Mouse (Mus musculus): ENCODE measurements around the gene Ehf.

- TF ChIP-seq POLR2A (IDR thresholded peaks at IDR 0.05; ENCODE audit: borderline replicate concordance, extremely low read depth, low read depth, low read length) (no peak), CTCF (IDR thresholded peaks at IDR 0.05; ENCODE audit: insufficient read depth, low read length) (no peak)
Observed at GRCm38 (mm10) chr2:103341375-103341971, 38.4 kb upstream of the Ehf start.

All from lung, adult 2 months (tissue).